Comparison of ENCODE assay signal across 18 mouse cellular contexts in the genomic region with DNA sequence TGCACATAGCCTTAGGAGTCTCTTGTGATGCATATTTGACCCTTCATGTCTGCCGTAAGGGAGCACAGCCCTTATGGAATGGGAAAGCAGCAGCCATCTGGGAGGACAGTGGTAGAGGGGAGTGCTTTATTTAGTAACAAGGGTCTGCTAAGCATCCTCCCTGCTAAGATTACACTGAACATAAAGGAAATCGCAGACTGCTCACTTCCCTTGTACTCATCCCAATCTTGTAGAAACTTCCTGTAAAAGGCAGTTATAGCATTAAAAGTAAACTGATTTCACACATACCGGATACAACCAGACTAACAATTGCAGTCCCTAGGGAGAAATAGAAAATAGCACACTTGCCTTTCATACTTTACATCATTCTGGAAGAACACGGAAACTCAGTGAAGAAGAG. TPM values are rescaled to one million over a fixed set of nuclear protein-coding genes. Genes with fewer than 3 reads are reported as not detected.
DNase-seq lines count a peak whose midpoint lies in the region; ATAC-seq and TF ChIP-seq lines count a peak whose summit lies in the region.
"Had no signal": no experiment of that assay in that cellular context is flagged by ENCODE, and none has a peak within 500 bp of the region (broad histone marks: within the 10 kb centered on the region; RNA-seq: fewer than 3 reads in every experiment).

No protein-coding gene starts in this region.

- H3K27ac ChIP-seq in heart, embryonic 13.5 days (replicated peaks), result peak overlapping the region; percentile 62
- no peak overlapping the region for H3K27ac ChIP-seq in limb, embryonic 14.5 days (replicated peaks; ENCODE audit: low read depth, low read length)
- no peak overlapping the region for H3K27ac ChIP-seq in limb, embryonic 10.5 days
- peak overlapping the region; percentile 54 for H3K27ac ChIP-seq in heart, embryonic 16.5 days (ENCODE audit: low read length)
- H3K27ac ChIP-seq: embryonic facial prominence, embryonic 12.5 days; hindbrain, embryonic 14.5 days; layer of hippocampus, adult 2 months; left cerebral cortex, adult 2 months; limb, embryonic 12.5 days; midbrain, embryonic 12.5 days had no signal

- no peak for DNase-seq in heart, postnatal 4 days
- peak; percentile 24 for DNase-seq in limb, embryonic 14.5 days (ENCODE audit: low spot score)
- no peak for DNase-seq in limb, embryonic 10.5 days (ENCODE audit: low spot score)
- no peak for DNase-seq in layer of hippocampus, adult 8-10 months (ENCODE audit: low spot score in 2 of 2)
- DNase-seq: adrenal gland, adult 2 months; cerebellum, adult 11-12 months; thymus, postnatal 14 days had no signal

- H3K36me3 ChIP-seq in heart, embryonic 13.5 days, result no peaks in the 10 kb centered on the region
- no peaks in the 10 kb centered on the region for H3K36me3 ChIP-seq in limb, embryonic 14.5 days (ENCODE audit: control insufficient read depth, insufficient read depth, low read length)
- no peaks in the 10 kb centered on the region for H3K36me3 ChIP-seq in limb, embryonic 10.5 days
- no peaks in the 10 kb centered on the region for H3K36me3 ChIP-seq in heart, embryonic 16.5 days (ENCODE audit: control insufficient read depth, insufficient read depth)
- H3K36me3 ChIP-seq: embryonic facial prominence, embryonic 12.5 days; limb, embryonic 12.5 days; midbrain, embryonic 12.5 days had no signal

- no peak for ATAC-seq in heart, embryonic 13.5 days (ENCODE audit: extremely low read depth, insufficient number of reproducible peaks, low FRiP score, low TSS enrichment)
- peak; percentile 44; the same call in 1 of the 2 replicates for ATAC-seq in limb, embryonic 14.5 days (ENCODE audit: low FRiP score, low read depth)
- ATAC-seq in granulocyte monocyte progenitor cell, adult 5-6 weeks (replicated peaks; ENCODE audit: poor library complexity, severe bottlenecking), result peak; percentile 54
- peak; percentile 86 for ATAC-seq in heart, embryonic 16.5 days (replicated peaks; ENCODE audit: extremely low read depth, insufficient read depth, low FRiP score)
- ATAC-seq: CD4-positive, CD25-positive, alpha-beta regulatory T cell, adult 4 months had no signal

- H3K27me3 ChIP-seq in heart, embryonic 13.5 days (replicated peaks), result no peaks in the 10 kb centered on the region
- no peaks in the 10 kb centered on the region for H3K27me3 ChIP-seq in limb, embryonic 14.5 days (ENCODE audit: control insufficient read depth, insufficient read depth, low read length)
- no peaks in the 10 kb centered on the region for H3K27me3 ChIP-seq in limb, embryonic 10.5 days (ENCODE audit: low read depth, poor library complexity, severe bottlenecking)
- H3K27me3 ChIP-seq in heart, embryonic 16.5 days (ENCODE audit: control insufficient read depth, insufficient read depth, low read length), result no peaks in the 10 kb centered on the region
- H3K27me3 ChIP-seq: embryonic facial prominence, embryonic 12.5 days; limb, embryonic 12.5 days; midbrain, embryonic 12.5 days had no signal

- no peak overlapping the region for H3K9ac ChIP-seq in heart, embryonic 13.5 days
- H3K9ac ChIP-seq in limb, embryonic 14.5 days (ENCODE audit: low read depth, low read length, severe bottlenecking), result no peak overlapping the region
- 0 out of 2 replicates have a peak overlapping the region, but pooled peaks have one; percentile 13 for H3K9ac ChIP-seq in heart, embryonic 16.5 days (ENCODE audit: low read length)
- H3K9ac ChIP-seq: embryonic facial prominence, embryonic 12.5 days; hindbrain, embryonic 14.5 days; limb, embryonic 12.5 days; midbrain, embryonic 12.5 days had no signal

- peak overlapping the region; percentile 36; the same call in 1 of the 2 replicates for H3K4me2 ChIP-seq in heart, embryonic 13.5 days
- no peak overlapping the region for H3K4me2 ChIP-seq in limb, embryonic 14.5 days (replicated peaks; ENCODE audit: low read depth, low read length, severe bottlenecking)
- H3K4me2 ChIP-seq in heart, embryonic 16.5 days (ENCODE audit: low read depth, low read length), result peak overlapping the region; percentile 23; the same call in 1 of the 2 replicates
- H3K4me2 ChIP-seq: embryonic facial prominence, embryonic 12.5 days; hindbrain, embryonic 14.5 days; limb, embryonic 12.5 days; midbrain, embryonic 12.5 days had no signal

- H3K4me1 ChIP-seq in heart, embryonic 13.5 days, result peaks cover 24% of the 10 kb centered on the region
- H3K4me1 ChIP-seq in limb, embryonic 14.5 days (ENCODE audit: control insufficient read depth, insufficient read depth, low read length), result 0 out of 2 replicates have a peak, but pooled peaks cover 5% of the 10 kb centered on the region
- H3K4me1 ChIP-seq in limb, embryonic 10.5 days, result peaks cover 4% of the 10 kb centered on the region; the same call in 1 of the 2 replicates
- H3K4me1 ChIP-seq in heart, embryonic 16.5 days (ENCODE audit: control insufficient read depth, insufficient read depth, low read length), result peaks cover 16% of the 10 kb centered on the region; the same call in 1 of the 2 replicates
- H3K4me1 ChIP-seq: midbrain, embryonic 12.5 days had no signal

- no peaks in the 10 kb centered on the region for H3K9me3 ChIP-seq in heart, embryonic 13.5 days
- no peaks in the 10 kb centered on the region for H3K9me3 ChIP-seq in limb, embryonic 14.5 days (ENCODE audit: control insufficient read depth, low read length)
- no peaks in the 10 kb centered on the region for H3K9me3 ChIP-seq in limb, embryonic 10.5 days (replicated peaks)
- no peaks in the 10 kb centered on the region for H3K9me3 ChIP-seq in heart, embryonic 16.5 days (replicated peaks; ENCODE audit: control insufficient read depth, low read length)
- H3K9me3 ChIP-seq: embryonic facial prominence, embryonic 12.5 days; limb, embryonic 12.5 days; midbrain, embryonic 12.5 days had no signal

- H3K4me3 ChIP-seq in heart, embryonic 13.5 days, result no peak overlapping the region
- H3K4me3 ChIP-seq in limb, embryonic 14.5 days (replicated peaks; ENCODE audit: low read length), result no peak overlapping the region
- H3K4me3 ChIP-seq in limb, embryonic 10.5 days, result no peak overlapping the region
- no peak overlapping the region for H3K4me3 ChIP-seq in heart, embryonic 16.5 days (ENCODE audit: low read length)
- H3K4me3 ChIP-seq: embryonic facial prominence, embryonic 12.5 days; layer of hippocampus, adult 2 months; left cerebral cortex, adult 2 months; limb, embryonic 12.5 days; midbrain, embryonic 12.5 days; myocyte had no signal

- no peak for TF ChIP-seq POLR2A in limb, embryonic 14.5 days (IDR thresholded peaks at IDR 0.05; ENCODE audit: borderline replicate concordance, extremely low read depth, insufficient read depth, insufficient read length)

- 25% methylated on average over 4 of the region's 4 CpGs for WGBS in heart, embryonic 13.5 days
- 39% methylated on average over 4 of the region's 4 CpGs for WGBS in limb, embryonic 14.5 days
- 76% methylated on average over 4 of the region's 4 CpGs for WGBS in limb, embryonic 10.5 days
- 34% methylated on average over 4 of the region's 4 CpGs for WGBS in heart, embryonic 16.5 days

RNA-seq across cellular contexts. Expression of a gene that starts 7.4 kb away (rescaled TPM):
- 3.8 and 5.7 TPM in 2 replicates for polyA plus RNA-seq in heart, embryonic 13.5 days (2015; fragmentation: Nextera tagmentation; extraction: Ambion mirVana)
- total RNA-seq in heart, postnatal 4 days (2021), result 10 to 100 TPM; 31.0 to 32.2 TPM
- 22.4 and 23.6 TPM in 2 replicates for polyA plus RNA-seq in limb, embryonic 14.5 days (2012; rRNA removed)
- 30.8 and 32.7 TPM in 2 replicates for polyA plus RNA-seq in limb, embryonic 14.5 days (2014; fragmentation: Nextera tagmentation; extraction: Ambion mirVana)
- polyA plus RNA-seq in limb, embryonic 10.5 days (2016; fragmentation: Nextera tagmentation; extraction: Ambion mirVana), result 14.9 and 17.1 TPM in 2 replicates
- total RNA-seq in granulocyte monocyte progenitor cell, adult 5-6 weeks (2014; fragmentation: Nextera tagmentation), result 16.5 and 19.2 TPM in 2 replicates
- 23.0 and 23.7 TPM in 2 replicates for total RNA-seq in granulocyte monocyte progenitor cell, adult 5-6 weeks (2017)
- polyA plus RNA-seq in heart, embryonic 16.5 days (2015; fragmentation: Nextera tagmentation; extraction: Ambion mirVana), result 3.7 and 5.2 TPM in 2 replicates
- total RNA-seq in layer of hippocampus, adult 8-10 months (2022), result 100 to 1,000 TPM in 2 of 4 experiments, 10 to 100 TPM in 2; 79.4 to 115 (median 97.4) TPM

Comparison
In these comparisons a context has a peak if more than half of its experiments do, and no peak if none do; other contexts are left out.
1. H3K27ac ChIP-seq: peak in heart, embryonic 13.5 days (single experiment) and heart, embryonic 16.5 days (single experiment); none in limb, embryonic 14.5 days (single experiment) and limb, embryonic 10.5 days (single experiment).